Mouse (Mus musculus) thymus, postnatal 14 days (tissue): ENCODE measurements around the gene Gm6356.
"Not testable (repeated sequence)": the region's sequence is repeated elsewhere in the genome, so short reads cannot be mapped to it uniquely, and the experiment has no call there.

Experiments
- DNase-seq: peaks from one replicate; pipeline ENCODE4 v3.0.0; 2021

The Gm6356 gene

GRCm38 (mm10) chr14:6973718-6974117 is at the start of gene Gm6356:
Gene Gm6356, minus strand, starts transcription at chr14:6973818.
- not testable (repeated sequence) for DNase-seq
